Mouse (Mus musculus) CD4-positive naive resting alpha-beta T cell, adult 76 days (primary cell): ENCODE measurements around the gene Fscn2. TPM values are rescaled to one million over a fixed set of nuclear protein-coding genes. Genes with fewer than 3 reads are reported as not detected.

ENCODE experiments used
- total RNA-seq: library from RNA; stranded (reverse); gene quantifications from one replicate; pipeline ENCODE4 v1.2.4, GENCODE M21; 2023

Fscn2 gene
- total RNA-seq, result 1.1 TPM

DNA sequence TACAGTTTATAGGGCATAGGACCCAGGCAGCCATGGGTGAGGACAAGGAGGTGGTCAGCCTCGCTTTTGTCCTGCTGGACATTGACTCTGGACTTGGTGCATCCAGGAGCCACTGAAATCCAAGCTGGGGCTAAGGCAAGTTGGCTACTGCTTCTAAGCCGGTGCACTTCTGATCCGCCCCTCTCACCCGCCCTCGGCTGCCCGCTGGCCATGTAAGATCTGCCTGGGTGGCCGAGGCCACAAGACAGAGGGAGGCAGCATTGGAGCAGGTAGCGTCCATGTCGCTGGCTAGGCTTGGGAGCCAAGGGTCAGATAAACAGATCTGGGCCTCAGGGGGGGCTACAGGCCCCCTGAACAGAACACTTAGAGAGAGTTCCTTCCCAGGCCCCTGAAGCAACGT, at the start of gene Fscn2:
Gene Fscn2, plus strand, starts transcription at position 240 of the 400 bp plus-strand sequence.

GRCm38 (mm10) chr11:120347791-120348683, 13.3 kb upstream of the Fscn2 start, which contains the start of gene Actg1:
Gene Actg1 (minus strand): TSS chr11:120348542.

DNA sequence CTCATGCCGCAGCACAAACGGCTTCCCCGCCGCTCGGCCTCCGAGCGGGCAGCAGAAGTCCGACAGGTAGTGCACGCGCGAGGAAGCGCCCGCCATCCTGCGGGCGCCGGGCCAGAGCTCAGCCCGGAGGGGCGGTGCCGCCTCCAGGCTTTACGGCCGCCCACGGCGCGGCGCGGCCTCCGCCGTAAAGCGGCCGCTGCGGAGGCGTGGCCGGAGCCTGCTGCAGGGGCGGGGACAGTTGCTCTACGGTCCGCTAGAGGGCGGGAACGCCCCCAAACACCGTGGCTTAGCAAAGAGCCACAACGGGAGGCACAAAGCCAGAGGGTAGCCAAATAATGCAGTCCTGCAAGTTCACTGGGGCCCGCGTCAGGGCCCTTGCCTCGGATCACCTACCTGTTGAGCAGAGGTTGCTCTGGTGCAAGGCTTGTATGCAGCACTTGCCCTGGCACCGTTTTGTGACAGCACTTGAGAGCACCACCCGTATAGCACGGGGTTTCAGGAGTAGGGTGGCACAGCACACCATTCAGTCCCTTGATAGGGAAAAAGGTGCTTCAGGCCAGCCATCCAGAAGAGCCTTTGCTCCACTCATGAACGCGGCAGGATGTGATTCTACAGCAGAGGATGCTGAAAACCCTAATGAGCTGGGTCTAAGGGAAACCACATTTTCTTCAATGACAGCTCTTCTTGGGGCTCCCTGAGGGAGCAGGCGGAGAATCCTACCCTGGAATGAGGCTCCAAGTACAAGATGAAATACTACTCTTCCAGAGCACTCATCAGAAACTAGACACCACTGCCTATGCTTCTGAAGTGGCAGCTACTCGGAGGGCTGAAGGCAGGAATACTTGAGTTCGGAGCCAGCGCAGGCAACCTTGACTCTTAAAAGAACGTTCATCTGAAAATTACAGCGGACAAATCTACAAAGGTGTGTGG, 17.5 kb downstream of the Fscn2 start, which contains the start of gene Faap100:
Gene Faap100, minus strand, starts transcription at position 154 of the 930 bp plus-strand sequence.

Other genes starting within 250 kb of the Fscn2 start
- gene Slc38a10, start 210.2 kb upstream of the Fscn2 start, total RNA-seq, result 102 TPM
- gene Bahcc1, start 128.6 kb upstream of the Fscn2 start, total RNA-seq, result 0.32 TPM
- gene Actg1, start 13.0 kb upstream of the Fscn2 start, total RNA-seq, result 1,148 TPM
- 25.7 TPM for gene Faap100, start 17.2 kb downstream of the Fscn2 start, total RNA-seq
- 58.8 TPM for gene Nploc4, start 76.2 kb downstream of the Fscn2 start, total RNA-seq
- gene Tspan10, start 81.1 kb downstream of the Fscn2 start, total RNA-seq, result 57.3 TPM
- gene Pde6g, start 92.0 kb downstream of the Fscn2 start, total RNA-seq, result 0.67 TPM
- 3.7 TPM for gene Oxld1, start 96.5 kb downstream of the Fscn2 start, total RNA-seq
- gene Ccdc137, start 96.6 kb downstream of the Fscn2 start, total RNA-seq, result 35.0 TPM
- gene Arl16, start 106.1 kb downstream of the Fscn2 start, total RNA-seq, result 12.6 TPM
- 32.6 TPM for gene Mrpl12, start 123.1 kb downstream of the Fscn2 start, total RNA-seq
- 9.1 TPM for gene Slc25a10, start 130.3 kb downstream of the Fscn2 start, total RNA-seq
- gene Gcgr, start 169.2 kb downstream of the Fscn2 start, total RNA-seq, result not detected
- gene Mcrip1, start 188.2 kb downstream of the Fscn2 start, total RNA-seq, result 37.9 TPM
- gene Ppp1r27, start 189.6 kb downstream of the Fscn2 start, total RNA-seq, result not detected
- gene P4hb, start 211.7 kb downstream of the Fscn2 start, total RNA-seq, result 114 TPM
- gene Arhgdia, start 220.1 kb downstream of the Fscn2 start, total RNA-seq, result 372 TPM
- gene Alyref, start 236.8 kb downstream of the Fscn2 start, total RNA-seq, result 104 TPM
- gene Anapc11, start 236.9 kb downstream of the Fscn2 start, total RNA-seq, result 57.5 TPM
- 6.0 TPM for gene Npb, start 246.9 kb downstream of the Fscn2 start, total RNA-seq